Mouse (Mus musculus) embryonic facial prominence, embryonic 15.5 days (tissue): ENCODE results near the gene Slc7a6. TPM values are rescaled to one million over a fixed set of nuclear protein-coding genes. Genes with fewer than 3 reads are reported as not detected.
"Not testable (repeated sequence)": the region's sequence is repeated elsewhere in the genome, so short reads cannot be mapped to it uniquely, and the experiment has no call there.

Source experiments
- ATAC-seq: fragments of 200-750 bp; cut with Nextera tagmentation; 2 replicates; pipeline ENCODE4 v1.8.0; 2017; ENCODE audit warnings: low read depth, moderate TSS enrichment; ENCODE audit not compliant: insufficient number of reproducible peaks, low FRiP score, low TSS enrichment
- H3K27ac ChIP-seq: fragments of 300-500 bp; sonication (generic); replicated peaks from 2 replicates; pipeline ENCODE4 v1.5.1; 2015; ENCODE audit warnings: mild to moderate bottlenecking, inconsistent platforms
- H3K27me3 ChIP-seq: fragments of 300-500 bp; sonication (generic); 2 replicates; pipeline ENCODE4 v1.6.1; 2015; ENCODE audit warnings: inconsistent platforms
- H3K36me3 ChIP-seq: fragments of 300-500 bp; sonication (generic); 2 replicates; pipeline ENCODE4 v1.6.1; 2015; ENCODE audit warnings: mild to moderate bottlenecking, inconsistent platforms
- H3K4me1 ChIP-seq: fragments of 300-500 bp; sonication (generic); 2 replicates; pipeline ENCODE4 v1.6.1; 2015; ENCODE audit warnings: inconsistent platforms
- H3K4me2 ChIP-seq: fragments of 300-500 bp; sonication (generic); replicated peaks from 2 replicates; pipeline ENCODE4 v1.6.1; 2015; ENCODE audit warnings: mild to moderate bottlenecking, inconsistent platforms
- H3K4me3 ChIP-seq: fragments of 300-500 bp; sonication (generic); replicated peaks from 2 replicates; pipeline ENCODE4 v1.5.1; 2015; ENCODE audit warnings: mild to moderate bottlenecking, inconsistent platforms
- H3K9ac ChIP-seq: fragments of 300-500 bp; sonication (generic); 2 replicates; pipeline ENCODE4 v1.6.1; 2015; ENCODE audit warnings: inconsistent platforms
- H3K9me3 ChIP-seq: fragments of 300-500 bp; sonication (generic); replicated peaks from 2 replicates; pipeline ENCODE4 v1.6.1; 2016; ENCODE audit warnings: inconsistent platforms
- WGBS: fragments of 180-500 bp; shearing (Covaris S2); methylation state at CpG from one replicate; pipeline ENCODE4 v1.1.7; 2015; 5-methylcytosine and 5-hydroxymethylcytosine counted together
- polyA plus RNA-seq: library from polyadenylated mRNA; unstranded; fragments of >200 nt; fragmentation: Nextera tagmentation; extraction: Ambion mirVana; gene quantifications from 2 replicates; pipeline ENCODE4 v1.2.1, GENCODE M21; 2015

The Slc7a6 gene
- polyA plus RNA-seq, 1 experiment from 2014 or later = 44.0 TPM

DNA sequence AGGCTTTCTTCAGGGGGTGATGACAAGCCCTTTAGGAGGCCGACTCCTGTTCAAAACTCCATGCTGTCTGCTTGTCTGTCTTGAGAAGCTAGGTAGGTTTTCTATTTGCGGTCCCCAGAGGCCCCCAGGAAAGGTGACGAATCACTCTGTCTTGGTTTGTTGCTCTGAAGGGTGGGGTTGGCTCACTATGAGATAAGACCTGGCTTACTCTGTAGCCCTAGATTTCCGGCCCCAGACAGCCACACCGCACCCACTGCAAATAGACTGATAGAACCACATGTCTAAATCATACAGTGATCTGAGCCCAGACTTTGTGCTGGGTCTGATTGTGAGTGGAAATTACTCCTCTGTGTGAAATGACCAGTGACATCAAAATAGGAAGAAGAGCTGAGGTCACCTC is 23.0 kb downstream of the Slc7a6 start:
- Histone ChIP-seq H3K4me2 (no peak overlapping the region), H3K9ac (no peak overlapping the region), H3K4me3 (no peak overlapping the region), H3K27ac (no peak overlapping the region), H3K9me3 (no peaks in the 10 kb centered on the region), H3K36me3 (peaks cover 60% of the 10 kb centered on the region), H3K4me1 (no peaks in the 10 kb centered on the region), H3K27me3 (no peaks in the 10 kb centered on the region)
- ATAC-seq = no peak
- WGBS = 82% methylated on average over 5 of the region's 5 CpGs

DNA sequence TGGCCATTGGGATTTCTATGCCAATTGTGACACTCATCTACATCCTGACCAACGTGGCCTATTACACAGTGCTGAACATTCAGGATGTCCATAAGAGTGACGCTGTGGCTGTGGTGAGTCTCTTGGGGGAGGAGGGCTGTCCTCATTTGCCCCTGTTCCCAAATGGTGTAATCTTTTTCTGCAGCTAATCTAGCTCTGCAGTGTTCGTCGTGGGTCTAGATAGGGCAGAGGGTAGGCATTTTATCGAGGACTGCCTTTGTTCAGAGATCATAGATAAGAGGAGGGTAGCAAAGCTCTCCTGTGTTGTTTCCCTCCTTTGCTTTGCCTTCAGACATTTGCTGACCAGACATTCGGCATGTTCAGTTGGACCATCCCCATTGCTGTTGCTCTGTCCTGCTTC is 24.5 kb downstream of the Slc7a6 start:
- no peaks in the 10 kb centered on the region for H3K9me3 ChIP-seq
- no peak overlapping the region for H3K4me2 ChIP-seq
- 85% methylated on average over 6 of the region's 6 CpGs for WGBS
- no peak overlapping the region for H3K4me3 ChIP-seq
- H3K27me3 ChIP-seq = no peaks in the 10 kb centered on the region
- no peak overlapping the region for H3K9ac ChIP-seq
- H3K36me3 ChIP-seq = peaks cover 61% of the 10 kb centered on the region
- H3K4me1 ChIP-seq = no peaks in the 10 kb centered on the region
- no peak for ATAC-seq
- no peak overlapping the region for H3K27ac ChIP-seq

GRCm38 (mm10) chr8:106194062-106194461 is 25.4 kb downstream of the Slc7a6 start:
- H3K4me1 ChIP-seq = no peaks in the 10 kb centered on the region
- no peaks in the 10 kb centered on the region for H3K27me3 ChIP-seq
- H3K9me3 ChIP-seq = no peaks in the 10 kb centered on the region
- ATAC-seq = no peak
- no peak overlapping the region for H3K9ac ChIP-seq
- no peak overlapping the region for H3K4me3 ChIP-seq
- H3K27ac ChIP-seq = no peak overlapping the region
- WGBS = 86% methylated on average over 5 of the region's 5 CpGs
- peaks cover 66% of the 10 kb centered on the region for H3K36me3 ChIP-seq
- H3K4me2 ChIP-seq = no peak overlapping the region

DNA sequence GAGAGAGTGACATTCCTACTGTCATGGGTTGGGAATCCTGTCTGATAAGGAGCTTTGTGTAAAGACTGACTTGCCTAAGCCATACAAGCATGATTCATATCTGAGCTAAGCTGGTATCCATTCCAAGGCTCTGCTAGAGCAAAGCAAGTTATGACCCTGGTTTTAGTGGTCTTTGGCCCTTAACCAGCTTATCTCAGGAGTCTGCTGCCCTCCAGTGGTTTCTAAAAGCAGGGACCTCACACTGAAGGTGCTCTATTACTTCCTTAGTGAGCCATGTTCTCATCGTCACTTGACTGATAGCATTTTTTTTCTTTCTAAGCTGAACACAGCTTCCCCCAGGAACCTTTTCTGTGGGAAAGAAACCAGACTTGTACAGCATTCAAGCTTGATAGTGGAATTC is 30.1 kb downstream of the Slc7a6 start:
- peaks cover 72% of the 10 kb centered on the region for H3K36me3 ChIP-seq

DNA sequence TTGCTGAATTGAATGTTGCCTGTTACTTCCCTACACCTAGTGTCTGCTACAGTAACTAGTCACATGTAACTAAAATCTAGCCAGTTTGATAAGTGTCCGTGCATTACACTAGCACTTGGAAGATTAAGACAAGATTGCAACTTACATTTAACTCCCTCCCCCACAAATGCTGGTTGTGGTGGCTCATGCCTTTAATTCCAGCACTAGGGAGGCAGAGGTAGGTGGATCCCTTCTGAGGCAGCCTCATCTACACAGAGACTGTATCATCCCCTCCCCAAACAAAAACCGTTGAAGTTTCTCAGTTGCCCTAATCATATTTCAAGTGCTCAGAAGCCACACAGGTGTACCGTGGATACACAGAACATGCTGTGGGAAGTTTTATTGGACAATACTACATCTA is 30.9 kb downstream of the Slc7a6 start:
- not testable (repeated sequence) for H3K4me3 ChIP-seq, H3K27ac ChIP-seq, H3K4me2 ChIP-seq, ATAC-seq, H3K9ac ChIP-seq, H3K9me3 ChIP-seq, H3K27me3 ChIP-seq, H3K4me1 ChIP-seq
- peaks cover 74% of the 10 kb centered on the region for H3K36me3 ChIP-seq
- 79% methylated on average over 3 of the region's 3 CpGs for WGBS

More for the DNA sequence above, 30.1 kb downstream of the Slc7a6 start:
- H3K9me3 ChIP-seq = no peaks in the 10 kb centered on the region
- ATAC-seq = no peak
- no peak overlapping the region for H3K27ac ChIP-seq
- H3K4me2 ChIP-seq = no peak overlapping the region
- no peak overlapping the region for H3K4me3 ChIP-seq
- no peak overlapping the region for H3K9ac ChIP-seq
- WGBS = 16% methylated on average over 1 of the region's 1 CpGs
- H3K4me1 ChIP-seq = no peaks in the 10 kb centered on the region
- H3K27me3 ChIP-seq = no peaks in the 10 kb centered on the region

GRCm38 (mm10) chr8:106210035-106210731 is 41.5 kb downstream of the Slc7a6 start:
- peak overlapping the region; percentile 55 for H3K4me2 ChIP-seq
- under 1% methylated on average over 35 of the region's 35 CpGs for WGBS
- H3K27ac ChIP-seq = peak overlapping the region; percentile 95
- peak overlapping the region; percentile 83 for H3K4me3 ChIP-seq
- peaks cover 37% of the 10 kb centered on the region for H3K36me3 ChIP-seq
- H3K4me1 ChIP-seq = peaks cover 15% of the 10 kb centered on the region
- H3K9me3 ChIP-seq = no peaks in the 10 kb centered on the region
- ATAC-seq = peak; percentile 55
- H3K27me3 ChIP-seq = no peaks in the 10 kb centered on the region
- peak overlapping the region; percentile 86 for H3K9ac ChIP-seq

DNA sequence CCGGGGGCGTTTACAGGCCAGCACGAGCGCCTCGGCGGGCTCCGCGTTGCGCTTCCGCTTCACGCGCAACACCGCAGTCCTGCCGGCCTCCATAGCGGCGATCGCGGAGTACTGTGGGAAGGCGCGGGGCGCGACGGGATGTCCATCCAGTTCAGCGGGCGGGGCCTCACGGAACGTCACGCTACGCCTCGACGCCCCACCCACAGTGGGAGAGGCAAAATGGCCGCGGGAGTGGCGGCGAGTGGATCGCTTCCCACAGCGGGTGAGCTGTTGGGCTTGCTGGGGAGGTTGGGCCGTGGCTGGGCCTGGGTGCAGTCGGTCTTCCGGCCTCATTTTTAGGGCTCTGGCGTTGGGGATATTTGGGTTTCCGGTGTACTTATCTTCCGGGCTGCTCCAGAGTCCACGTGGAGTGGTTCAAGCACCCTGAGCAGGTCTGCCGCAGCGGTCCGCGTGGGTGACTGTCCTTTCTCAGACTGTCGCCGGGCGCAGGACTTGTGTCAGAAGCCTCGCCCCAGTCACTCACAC is 42.2 kb downstream of the Slc7a6 start, which contains the start of the genes Slc7a6os and Prmt7:
TSS of gene Slc7a6os (minus strand) at position 115 of the 525 bp plus-strand sequence.
TSS of gene Prmt7 (plus strand) at position 116 of the 525 bp plus-strand sequence.
- Histone ChIP-seq H3K9ac (peak within 1 kb of the TSS; percentile 86), H3K27me3 (no peaks in the 10 kb centered on the region), H3K9me3 (no peaks in the 10 kb centered on the region), H3K4me3 (peak within 1 kb of the TSS; percentile 83), H3K4me2 (peak within 1 kb of the TSS; percentile 55), H3K27ac (peak within 1 kb of the TSS; percentile 95), H3K36me3 (peaks cover 44% of the 10 kb centered on the region), H3K4me1 (peaks cover 15% of the 10 kb centered on the region)
- ATAC-seq = peak; percentile 99
- 0% methylated on average over 52 of the region's 52 CpGs for WGBS

- ATAC-seq = no peak
- H3K4me3 ChIP-seq = peak overlapping the region; percentile 83
These were observed 42.8 kb downstream of the Slc7a6 start for GRCm38 (mm10) chr8:106211421-106211820.

GRCm38 (mm10) chr8:106213959-106214358 is 45.3 kb downstream of the Slc7a6 start:
- Histone ChIP-seq H3K9me3 (no peaks in the 10 kb centered on the region), H3K27me3 (no peaks in the 10 kb centered on the region), H3K9ac (no peak overlapping the region), H3K4me2 (no peak overlapping the region), H3K36me3 (peaks cover 56% of the 10 kb centered on the region), H3K4me3 (no peak overlapping the region), H3K4me1 (peaks cover 15% of the 10 kb centered on the region), H3K27ac (no peak overlapping the region)
- 93% methylated on average over 3 of the region's 3 CpGs for WGBS
- ATAC-seq = no peak

More at GRCm38 (mm10) chr8:106211421-106211820, 42.8 kb downstream of the Slc7a6 start:
- peak overlapping the region; percentile 95 for H3K27ac ChIP-seq
- 2% methylated on average over 13 of the region's 13 CpGs for WGBS
- peaks cover 47% of the 10 kb centered on the region for H3K36me3 ChIP-seq
- H3K9ac ChIP-seq = peak overlapping the region; percentile 86
- no peaks in the 10 kb centered on the region for H3K27me3 ChIP-seq
- no peaks in the 10 kb centered on the region for H3K9me3 ChIP-seq
- H3K4me1 ChIP-seq = peaks cover 15% of the 10 kb centered on the region
- peak overlapping the region; percentile 55 for H3K4me2 ChIP-seq

- Histone ChIP-seq H3K4me2 (no peak overlapping the region), H3K27ac (no peak overlapping the region), H3K9me3 (no peaks in the 10 kb centered on the region), H3K36me3 (peaks cover 65% of the 10 kb centered on the region), H3K27me3 (no peaks in the 10 kb centered on the region), H3K9ac (no peak overlapping the region), H3K4me1 (no peaks in the 10 kb centered on the region), H3K4me3 (no peak overlapping the region)
- ATAC-seq = no peak
- 83% methylated on average over 3 of the region's 3 CpGs for WGBS
These were observed 51.0 kb downstream of the Slc7a6 start for GRCm38 (mm10) chr8:106219620-106220019.

DNA sequence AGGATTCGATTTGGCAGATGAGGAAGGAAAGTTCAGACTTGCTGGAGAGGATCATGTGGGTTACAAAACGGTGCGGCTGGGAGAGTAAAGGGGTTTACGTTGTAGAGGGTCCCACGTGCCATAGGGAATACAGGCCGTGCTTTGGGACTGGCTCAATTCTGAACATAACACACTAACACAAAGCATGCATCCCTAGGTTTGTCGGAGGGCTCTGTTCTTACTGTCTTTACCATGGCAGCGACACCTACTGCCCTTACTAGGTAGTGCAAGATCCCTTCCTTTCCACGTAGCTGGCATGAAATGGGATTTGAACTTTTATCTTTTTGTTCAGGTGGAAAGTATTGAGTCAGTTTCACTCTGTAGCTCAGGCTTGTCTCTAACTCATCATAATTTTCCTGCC is 57.9 kb downstream of the Slc7a6 start:
- Histone ChIP-seq H3K27me3 (no peaks in the 10 kb centered on the region), H3K9ac (no peak overlapping the region), H3K4me1 (no peaks in the 10 kb centered on the region), H3K4me2 (no peak overlapping the region), H3K4me3 (no peak overlapping the region), H3K36me3 (peaks cover 29% of the 10 kb centered on the region), H3K9me3 (no peaks in the 10 kb centered on the region), H3K27ac (no peak overlapping the region)
- WGBS = 36% methylated on average over 9 of the region's 9 CpGs
- ATAC-seq = no peak
